ENCODE assay signal across 8 mouse cellular contexts in the genomic region with DNA sequence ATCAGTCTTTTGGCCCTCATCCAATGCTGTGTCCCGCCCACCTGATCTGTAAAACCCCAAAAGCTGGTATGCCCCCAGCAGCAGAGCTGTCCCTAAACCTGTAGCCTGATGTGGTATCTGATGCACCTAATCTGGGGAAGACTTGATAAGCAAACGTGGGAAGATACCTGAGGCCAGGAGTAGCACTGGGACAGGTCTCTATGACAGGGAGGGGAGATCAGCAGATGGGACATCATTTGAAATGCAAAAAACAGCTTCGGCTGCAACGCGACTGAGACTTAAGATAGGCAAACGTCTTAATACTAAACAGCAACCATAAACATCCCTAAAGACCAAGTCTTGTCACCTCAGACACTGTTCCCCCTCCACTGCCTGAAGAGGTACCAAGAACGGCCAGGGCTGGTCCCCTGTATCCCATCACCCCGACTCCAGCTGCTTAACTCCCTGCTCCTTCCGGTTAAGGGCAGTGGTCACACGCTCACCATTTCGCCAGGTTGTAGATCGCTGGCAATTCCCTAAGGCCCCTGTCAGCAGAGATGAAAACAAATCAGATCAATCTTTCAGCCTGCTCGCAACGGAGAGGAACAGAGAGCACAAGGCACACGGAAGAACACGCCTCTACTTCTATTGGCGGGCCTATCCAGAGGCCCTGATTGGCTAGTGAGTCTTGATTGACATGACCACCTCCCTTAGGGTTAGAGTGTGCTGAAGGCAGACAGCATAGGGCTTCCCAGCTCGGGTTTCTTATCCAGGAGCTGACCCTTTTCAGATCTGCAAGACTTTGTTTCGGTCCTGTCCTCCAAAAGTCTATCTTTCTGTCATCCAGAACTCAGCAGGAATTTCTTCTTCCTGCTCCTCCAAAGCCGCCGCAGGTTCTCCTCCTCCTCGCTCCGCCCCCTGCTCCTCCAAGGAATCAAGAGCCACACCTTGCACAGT. TPM values are rescaled to one million over a fixed set of nuclear protein-coding genes. Genes with fewer than 3 reads are reported as not detected.
DNase-seq lines count a peak whose midpoint lies in the region; ATAC-seq and TF ChIP-seq lines count a peak whose summit lies in the region.
"Not testable (repeated sequence)": the region's sequence is repeated elsewhere in the genome, so short reads cannot be mapped to it uniquely, and the experiment has no call there.

A gene (minus strand): TSS at position 610 of the 936 bp plus-strand sequence.

- H3K36me3 ChIP-seq in MEL (ENCODE audit: control insufficient read depth in 1 of 2, insufficient read depth in 2 of 2, low read length in 2 of 2); neural tube, embryonic 15.5 days: not testable (repeated sequence)
- H3K36me3 ChIP-seq in hindbrain, embryonic 10.5 days = peaks cover 27% of the 10 kb centered on the region

- H3K4me3 ChIP-seq in MEL (ENCODE audit: control insufficient read depth in 1 of 2, insufficient read depth in 1 of 2, low read depth in 2 of 2, low read length in 2 of 2) = peak within 1 kb of the TSS; percentile 73 to 87
- H3K4me3 ChIP-seq in hindbrain, embryonic 10.5 days = peak within 1 kb of the TSS; percentile 60
- H3K4me3 ChIP-seq in lung, adult 2 months (replicated peaks; ENCODE audit: extremely low read depth, low read depth, low read length) = peak within 1 kb of the TSS; percentile 54
- H3K4me3 ChIP-seq in neural tube, embryonic 15.5 days (replicated peaks) = peak within 1 kb of the TSS; percentile 51

- TF ChIP-seq CTCF in MEL (IDR thresholded peaks at IDR 0.05 in 2 of 3, conservative IDR thresholded peaks at IDR 0.05 in 1 of 3; ENCODE audit: control insufficient read depth in 1 of 3, insufficient read depth in 1 of 3, low read depth in 2 of 3, low read length in 3 of 3, poor library complexity in 1 of 3, severe bottlenecking in 1 of 3); lung, adult 2 months (IDR thresholded peaks at IDR 0.05; ENCODE audit: insufficient read depth, low read length): not testable (repeated sequence)

- not testable (repeated sequence) for TF ChIP-seq RAD21 in MEL (IDR thresholded peaks at IDR 0.05; ENCODE audit: low read depth, low read length)

- ATAC-seq in neural tube, embryonic 15.5 days (ENCODE audit: low FRiP score) = peak; percentile 100

- WGBS in hindbrain, embryonic 10.5 days = 6% methylated on average over 23 of the region's 23 CpGs
- WGBS in lung, adult 2 months = 4% methylated on average over 23 of the region's 23 CpGs
- 5% methylated on average over 21 of the region's 23 CpGs for WGBS in neural tube, embryonic 15.5 days

- TF ChIP-seq EP300 in MEL (IDR thresholded peaks at IDR 0.05; ENCODE audit: low read depth in 1 of 2, low read length in 2 of 2) = not testable (repeated sequence)

- H3K79me2 ChIP-seq in MEL (ENCODE audit: control insufficient read depth, insufficient read depth, low read length, poor library complexity) = not testable (repeated sequence)

- H3K4me1 ChIP-seq in MEL (ENCODE audit: control insufficient read depth in 1 of 2, insufficient read depth in 2 of 2, low read length in 2 of 2); hindbrain, embryonic 10.5 days (replicated peaks); lung, adult 2 months (ENCODE audit: control insufficient read depth, insufficient read depth, low read length); neural tube, embryonic 15.5 days: not testable (repeated sequence)

- not testable (repeated sequence) for H3K9me3 ChIP-seq in MEL (replicated peaks; ENCODE audit: insufficient read depth, low read length)
- peaks cover 21% of the 10 kb centered on the region for H3K9me3 ChIP-seq in hindbrain, embryonic 10.5 days
- H3K9me3 ChIP-seq in neural tube, embryonic 15.5 days (replicated peaks) = peaks cover 14% of the 10 kb centered on the region; the same call in 1 of the 2 replicates

- peak; percentile 73 for DNase-seq in MEL (ENCODE audit: low read depth, low spot score)
- peak; percentile 64 for DNase-seq in cerebellum, adult 8-10 months
- DNase-seq in forelimb bud, embryonic 11.5 days (ENCODE audit: low read depth, low spot score) = peak; percentile 37
- DNase-seq in hindbrain, embryonic 10.5 days (ENCODE audit: low spot score) = peak; percentile 54
- peak; percentile 35 to 59 for DNase-seq in layer of hippocampus, adult 8-10 months (ENCODE audit: low spot score in 2 of 2)
- peak; percentile 61 for DNase-seq in lung, adult 2 months
- DNase-seq in testis, postnatal 10 days (ENCODE audit: low spot score) = peak; percentile 57

- peak in 1 of 2 experiments; percentile 26; a peak in 1 of 4 replicates for TF ChIP-seq POLR2A in MEL (IDR thresholded peaks at IDR 0.05; ENCODE audit: control insufficient read depth in 1 of 2, insufficient read depth in 1 of 2, low read depth in 1 of 2, low read length in 2 of 2, poor library complexity in 1 of 2)
- TF ChIP-seq POLR2A in lung, adult 2 months (IDR thresholded peaks at IDR 0.05; ENCODE audit: borderline replicate concordance, extremely low read depth, low read depth, low read length) = not testable (repeated sequence)

- H3K27me3 ChIP-seq in MEL (ENCODE audit: control insufficient read depth in 1 of 2, insufficient read depth in 2 of 2, low read length in 2 of 2); hindbrain, embryonic 10.5 days (ENCODE audit: insufficient read depth, poor library complexity, severe bottlenecking); neural tube, embryonic 15.5 days (replicated peaks): not testable (repeated sequence)

- peak within 1 kb of the TSS; percentile 84 for H3K9ac ChIP-seq in MEL (ENCODE audit: control insufficient read depth, low read depth, low read length, poor library complexity, severe bottlenecking)
- H3K9ac ChIP-seq in neural tube, embryonic 15.5 days (replicated peaks) = peak within 1 kb of the TSS; percentile 64

- peak within 1 kb of the TSS; percentile 59 for H3K27ac ChIP-seq in MEL (ENCODE audit: control insufficient read depth, low read depth, low read length)
- peak within 1 kb of the TSS; percentile 82 for H3K27ac ChIP-seq in hindbrain, embryonic 10.5 days
- H3K27ac ChIP-seq in neural tube, embryonic 15.5 days (replicated peaks) = not testable (repeated sequence)

- peak within 1 kb of the TSS; percentile 69 for H3K4me2 ChIP-seq in neural tube, embryonic 15.5 days

RNA-seq across cellular contexts. Expression of the gene that starts here (rescaled TPM):
- 0.82 and 1.1 TPM in 2 replicates for total RNA-seq in MEL (2012; rRNA removed)
- 10 to 100 TPM in 1 of 2 experiments, under 1 TPM in 1; 0.82 to 84.2 TPM for polyA plus RNA-seq in MEL (2012; ENCODE audit: insufficient read depth in 1 of 2, insufficient read length in 2 of 2, low read depth in 1 of 2, low replicate concordance in 2 of 2, missing spikeins in 1 of 2)
- polyA plus RNA-seq in hindbrain, embryonic 10.5 days (2016; fragmentation: Nextera tagmentation; extraction: Ambion mirVana) = 6.6 and 10.6 TPM in 2 replicates
- 1 to 10 TPM; 6.5 to 9.4 (median 8.1) TPM for total RNA-seq in layer of hippocampus, adult 8-10 months (2022)
- 0.95 and 1.4 TPM in 2 replicates for polyA plus RNA-seq in lung, adult 2 months (2012; rRNA removed)
- polyA plus RNA-seq in neural tube, embryonic 15.5 days (2015; fragmentation: Nextera tagmentation; extraction: Ambion mirVana) = 10.3 and 10.5 TPM in 2 replicates
